Mouse (Mus musculus) c-Kit-positive CD71-positive TER-119-positive erythroid progenitor cells, embryonic 14.5 days (primary cell): ENCODE measurements around the gene Tmc6.
A peak's percentile ranks its signal among the peaks of the same experiment; 100 is the strongest.
"Not testable (repeated sequence)": the region's sequence is repeated elsewhere in the genome, so short reads cannot be mapped to it uniquely, and the experiment has no call there.

Experiments
- DNase-seq: peaks from one replicate; pipeline ENCODE4 v3.0.0-alpha.2; 2013; ENCODE audit warnings: low spot score

Gene Tmc6

DNA sequence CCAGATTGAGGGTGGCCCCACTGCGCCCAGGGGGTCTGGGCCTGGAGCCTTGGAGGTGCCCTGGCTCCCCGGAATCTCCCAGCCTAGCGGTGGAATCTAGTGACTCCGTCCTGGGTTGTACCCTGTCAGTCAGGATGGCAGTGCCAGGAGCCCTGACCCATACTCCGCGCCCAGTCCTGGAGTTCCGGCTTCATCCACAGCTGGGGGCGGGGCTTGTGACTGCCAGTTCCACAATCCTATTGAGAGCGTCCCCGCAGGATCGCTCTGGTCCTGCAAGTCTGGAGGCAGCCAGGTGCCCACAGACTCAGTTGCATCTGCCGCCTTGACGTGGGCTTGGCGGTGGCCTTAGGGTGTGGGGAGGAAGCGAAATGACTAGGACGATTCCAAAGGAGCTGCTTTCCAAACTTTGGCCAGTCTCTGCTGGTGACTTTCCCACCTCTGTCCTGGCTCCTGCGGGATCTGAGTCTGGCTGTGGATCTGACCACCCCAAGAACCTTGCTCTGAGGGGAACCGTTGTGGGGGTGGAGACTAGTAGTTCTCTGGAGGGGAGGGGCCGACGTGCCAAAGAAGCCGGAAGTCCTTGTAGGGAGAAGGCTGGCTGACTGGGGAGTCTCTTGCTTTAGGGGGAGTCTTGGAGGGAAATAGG is 28.5 kb upstream of the Tmc6 start:
- DNase-seq, result peak; percentile 78

DNA sequence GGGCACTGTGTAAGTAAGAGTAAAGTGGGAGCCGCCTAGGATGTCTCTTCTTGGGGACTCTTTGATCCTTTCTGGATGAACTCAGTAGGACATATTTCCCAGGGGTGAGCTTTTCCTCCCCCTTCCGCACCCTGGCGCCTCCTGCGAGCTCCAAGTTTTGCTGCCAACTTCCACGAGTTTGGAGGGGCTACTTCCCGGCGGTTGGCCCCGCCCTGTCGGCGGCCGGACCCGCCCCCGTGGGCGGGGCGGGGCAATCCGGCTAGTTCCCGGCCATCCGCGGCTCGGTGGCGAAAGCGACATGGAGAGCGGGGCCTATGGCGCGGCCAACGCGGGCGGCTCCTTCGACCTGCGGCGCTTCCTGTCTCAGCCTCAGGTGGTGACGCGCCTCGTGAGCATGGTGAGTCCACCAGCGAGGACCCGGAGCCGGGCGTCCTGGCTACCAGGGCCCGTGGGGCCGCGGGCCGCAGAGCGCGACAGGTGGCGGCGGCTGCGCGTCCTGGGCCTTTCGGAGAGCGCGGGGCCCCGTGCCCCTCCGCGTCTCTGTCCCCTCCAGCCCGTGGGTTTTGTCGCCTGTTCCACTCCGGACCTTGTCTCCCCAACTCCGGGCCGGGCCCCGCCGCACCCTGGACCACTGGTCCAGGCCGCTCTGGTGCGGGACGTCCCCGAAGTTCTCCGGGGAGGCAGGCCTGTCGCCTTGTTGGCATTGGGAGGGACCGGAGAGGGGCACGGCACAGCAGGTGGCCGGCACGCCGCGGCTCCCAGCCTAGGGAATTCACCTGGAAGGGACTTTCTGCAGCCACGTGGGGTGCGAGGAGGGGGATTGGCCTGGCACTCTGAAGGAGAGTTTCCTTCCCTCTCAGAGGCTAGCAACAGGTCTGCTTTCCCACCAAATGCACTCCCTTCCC is 27.7 kb upstream of the Tmc6 start, which contains the start of the genes Gm20708 and Syngr2:
TSS of gene Gm20708 (plus strand) at position 262 of the 905 bp plus-strand sequence.
TSS of gene Syngr2 (plus strand) at position 262 of the 905 bp plus-strand sequence.
- DNase-seq, result peak; percentile 77

DNA sequence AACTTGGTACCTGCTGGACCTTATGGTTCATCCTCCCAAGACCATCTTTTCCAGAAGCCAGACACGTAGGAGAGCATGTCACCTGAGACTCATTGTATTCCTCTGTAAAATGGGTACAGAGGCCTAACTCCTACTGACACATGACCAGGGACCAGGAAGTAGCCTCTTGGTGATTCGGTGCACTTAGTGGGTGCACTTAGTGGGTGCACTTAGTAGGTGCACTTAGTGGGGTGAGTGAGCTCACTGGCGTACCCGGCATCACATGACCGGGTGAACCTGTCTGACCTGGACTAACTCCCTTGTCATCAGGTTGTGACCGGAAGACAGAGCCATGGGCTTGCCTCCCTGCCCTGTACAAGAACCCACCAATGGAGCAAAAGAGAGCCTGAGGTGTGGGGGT is 24.8 kb upstream of the Tmc6 start:
- no peak for DNase-seq

DNA sequence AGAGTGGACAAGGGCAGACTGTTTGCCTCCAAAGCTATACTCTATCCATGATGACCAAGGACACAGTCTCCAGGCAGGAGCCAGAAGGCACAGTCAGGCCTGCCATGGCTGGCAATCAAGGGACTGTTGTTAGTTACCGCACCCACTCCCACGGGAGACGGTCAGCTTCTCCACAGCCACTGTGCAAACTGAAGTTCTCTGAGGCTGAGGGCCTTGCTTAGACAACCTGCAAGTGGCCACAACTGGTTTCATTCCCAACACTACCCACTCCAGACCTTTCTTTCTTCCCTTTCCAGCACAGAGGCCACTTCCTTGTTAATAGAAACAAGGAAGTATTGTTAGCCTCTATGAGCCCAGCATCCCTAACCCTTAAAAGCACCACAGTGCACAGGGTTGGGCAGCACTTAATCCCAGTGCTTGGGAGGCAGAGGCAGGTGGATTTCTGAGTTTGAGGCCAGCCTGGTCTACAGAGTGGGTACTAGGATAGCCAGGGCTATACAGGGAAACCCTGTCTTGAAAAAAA is 21.2 kb upstream of the Tmc6 start:
- no peak for DNase-seq

DNA sequence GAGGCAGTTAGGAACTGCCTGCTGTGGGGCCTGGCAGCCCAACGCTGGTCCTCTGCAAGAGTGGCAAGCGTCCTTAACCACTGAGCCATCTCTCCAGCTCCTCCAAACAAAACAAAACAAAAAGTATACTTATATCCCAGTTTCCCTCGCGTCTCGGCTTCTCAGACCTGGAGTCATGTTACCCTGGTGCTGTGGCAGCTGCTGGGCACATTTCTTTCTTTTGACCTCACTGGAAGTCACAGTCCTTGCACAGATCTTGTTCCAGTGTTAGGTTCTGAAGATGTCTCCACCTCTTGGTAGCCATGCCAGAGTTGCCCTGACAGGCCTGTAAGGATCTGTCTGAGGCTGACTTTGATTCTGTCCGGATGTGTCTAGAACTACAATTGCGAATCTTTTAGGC is 19.7 kb upstream of the Tmc6 start:
- DNase-seq, result no peak

DNA sequence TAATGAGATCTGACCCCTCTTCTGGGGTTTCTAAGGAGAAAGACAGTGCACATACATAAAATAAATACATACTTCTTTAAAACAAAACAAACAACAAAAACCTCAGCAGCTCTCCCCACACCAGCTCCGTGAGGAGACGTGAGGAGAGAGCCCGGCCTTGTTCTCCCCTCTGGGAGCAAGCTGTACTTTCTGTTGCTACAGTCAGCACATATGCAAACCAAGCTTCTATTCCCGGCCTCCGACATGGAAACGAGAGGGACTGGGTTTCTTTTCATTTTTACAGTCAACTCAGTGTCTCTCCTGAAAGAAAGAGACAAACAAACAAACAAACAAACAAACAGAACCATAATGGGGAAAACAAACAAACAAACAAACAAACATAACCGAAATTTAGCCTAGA is 18.0 kb upstream of the Tmc6 start:
- no peak for DNase-seq

DNA sequence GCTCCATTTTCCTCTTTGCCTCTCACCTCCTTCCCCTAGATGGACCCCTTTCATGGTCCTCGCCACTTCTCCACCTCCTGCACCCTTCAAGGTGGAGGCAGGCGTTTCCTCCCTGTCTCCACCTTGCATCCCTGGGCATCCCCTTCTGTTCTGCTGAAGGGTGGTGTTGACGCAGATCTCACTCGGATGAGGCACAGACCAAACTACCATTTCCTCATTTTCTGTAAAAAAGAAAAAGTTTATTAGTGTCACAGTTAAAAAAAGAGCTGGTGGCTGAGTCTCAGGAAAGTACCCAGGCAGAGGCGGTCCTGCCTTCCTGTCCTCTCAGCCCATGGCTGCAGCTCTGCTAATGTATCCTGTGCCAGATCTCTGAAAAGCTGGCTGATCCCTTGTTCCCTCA is 17.2 kb upstream of the Tmc6 start:
- no peak for DNase-seq

DNA sequence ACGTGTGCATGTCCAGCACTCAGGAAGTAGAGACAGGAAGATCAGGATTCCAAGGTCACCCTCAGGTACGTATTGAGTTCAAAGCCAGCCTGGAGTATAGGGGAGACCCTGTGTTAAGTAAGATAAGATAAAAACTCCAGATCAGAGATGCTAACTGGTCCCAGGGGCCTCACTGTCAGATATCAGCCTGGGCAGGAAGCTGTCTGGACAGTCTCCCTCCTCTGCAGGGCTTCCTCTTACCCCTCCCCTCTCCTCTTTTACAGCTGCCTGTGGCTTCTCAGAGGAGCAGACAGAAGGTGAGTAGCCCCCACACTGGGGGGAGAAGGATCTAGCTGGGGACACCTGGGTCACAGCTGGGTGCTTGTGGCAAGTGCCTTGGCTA is 16.2 kb upstream of the Tmc6 start:
- no peak for DNase-seq

DNA sequence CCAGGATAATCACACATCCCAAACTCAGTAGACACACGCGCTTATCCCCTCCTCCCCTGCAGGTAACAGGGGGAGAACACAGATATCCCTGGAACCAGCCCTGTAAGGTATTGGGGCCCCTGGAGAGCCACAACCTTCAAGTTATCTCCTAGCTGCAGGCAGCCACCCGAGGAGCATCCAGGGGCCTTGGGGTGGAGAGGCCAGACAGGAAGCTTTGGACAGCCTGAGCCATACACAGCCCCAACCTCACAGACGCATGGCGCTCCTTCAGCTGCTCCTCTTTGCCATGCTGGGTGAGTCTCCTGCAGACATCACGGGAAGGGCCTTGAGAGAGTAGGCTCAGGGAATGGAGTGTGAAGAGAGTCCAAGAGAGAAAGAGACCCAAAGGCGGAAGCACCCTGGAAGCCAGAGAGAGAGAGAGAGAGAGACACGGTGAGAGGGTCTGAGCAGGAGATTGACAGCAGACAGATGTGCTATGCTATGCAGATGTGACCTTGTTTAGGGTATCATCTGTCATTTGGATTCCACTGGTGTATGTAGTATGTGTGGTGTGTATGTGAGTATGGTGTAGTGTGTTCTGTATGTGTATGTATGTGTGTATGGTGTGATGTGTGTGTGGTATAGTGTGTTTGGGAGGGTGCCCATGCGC is 15.6 kb upstream of the Tmc6 start, which contains the start of gene 6030468B19Rik:
TSS of gene 6030468B19Rik (plus strand) at position 150 of the 649 bp plus-strand sequence.
- DNase-seq, result peak; percentile 90

DNA sequence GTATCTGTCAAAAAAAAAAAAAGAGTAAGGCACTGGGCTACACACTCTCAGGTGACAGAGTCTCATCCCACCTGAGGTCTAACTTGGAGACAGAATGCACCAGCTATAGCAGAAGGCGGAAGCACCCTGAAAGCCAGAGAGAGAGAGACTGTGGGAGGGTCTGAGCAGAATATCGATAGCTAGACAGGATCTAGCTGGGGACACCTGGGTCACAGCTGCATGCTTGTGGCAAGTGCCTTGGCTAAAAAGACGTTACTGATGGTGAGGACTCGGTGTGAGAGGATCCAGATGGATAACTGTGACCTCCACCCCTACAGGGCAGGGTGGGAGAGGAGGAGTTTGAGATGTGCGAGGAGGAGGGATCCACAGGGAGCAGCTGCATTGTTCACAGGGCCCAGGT is 15.0 kb upstream of the Tmc6 start:
- DNase-seq, result no peak

DNA sequence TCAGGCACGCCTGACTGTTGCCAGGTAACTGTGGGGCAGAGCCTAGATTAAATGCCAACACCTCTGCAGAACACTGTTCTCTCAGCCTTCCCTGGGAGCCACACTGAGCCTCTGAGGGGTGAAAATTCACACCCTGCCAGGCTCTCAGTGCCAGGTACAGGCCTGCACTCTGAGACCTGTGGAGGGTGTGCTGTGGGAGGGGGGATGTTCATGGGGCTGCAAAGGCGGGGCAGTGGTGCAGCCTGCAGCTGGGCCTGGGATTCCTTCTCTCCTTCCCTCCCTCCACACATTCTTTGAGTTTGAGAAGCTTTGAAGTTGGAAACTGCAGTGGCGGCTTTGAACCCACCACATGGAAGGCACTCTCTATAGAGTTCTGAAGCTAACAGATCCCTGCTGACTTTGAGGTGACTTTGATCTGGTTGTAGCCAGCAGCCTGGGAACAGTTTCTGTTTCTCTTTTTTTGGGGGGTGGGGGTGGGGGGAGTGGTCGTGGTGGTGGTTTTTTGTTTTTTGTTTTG is 12.1 kb upstream of the Tmc6 start:
- no peak for DNase-seq

DNA sequence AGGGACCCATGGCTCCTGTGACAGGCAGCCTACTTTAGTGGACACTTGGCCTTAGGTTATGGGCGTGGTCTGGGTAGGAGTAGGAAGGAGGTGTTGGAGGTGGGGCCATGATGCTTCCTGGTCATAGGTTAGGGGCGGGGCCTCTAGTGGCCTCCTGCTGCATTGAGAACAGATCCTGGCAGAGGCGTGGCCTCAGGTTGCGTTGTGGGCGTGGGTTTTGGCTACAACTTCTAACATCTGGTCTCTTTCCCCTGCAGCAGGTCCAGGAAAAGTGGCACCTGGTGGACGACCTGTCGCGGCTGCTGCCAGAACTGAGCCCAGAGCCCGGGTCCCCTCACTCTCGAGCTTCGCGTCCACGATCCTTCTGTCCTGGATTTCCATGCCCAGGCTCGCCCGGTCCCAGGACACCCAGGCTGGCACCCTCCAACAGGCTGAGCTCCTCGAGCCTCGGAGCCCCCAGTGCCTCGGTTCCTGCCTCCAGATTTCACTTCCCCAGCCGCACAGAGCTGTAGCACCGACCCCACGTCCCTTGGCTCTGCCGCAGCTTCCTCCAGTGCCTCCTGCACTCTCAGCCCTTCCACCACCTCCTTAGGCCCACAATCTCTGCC is 10.4 kb upstream of the Tmc6 start:
- DNase-seq, result peak; percentile 90

DNA sequence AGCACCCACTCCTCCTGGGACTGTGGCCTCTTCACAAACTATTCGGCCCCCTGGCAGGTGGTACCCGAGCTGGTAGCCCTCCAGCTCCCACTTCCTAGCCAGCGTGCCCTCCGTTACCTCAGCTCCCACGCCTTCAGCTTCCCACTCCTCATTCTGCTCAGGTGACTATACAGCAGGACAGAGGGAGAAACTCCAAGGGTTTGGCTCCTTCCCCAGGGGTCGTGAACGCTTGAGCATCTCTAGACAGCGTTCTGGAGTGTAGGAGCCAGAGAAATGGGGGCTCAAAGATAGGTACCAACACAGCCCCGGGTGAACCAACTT is 9.4 kb upstream of the Tmc6 start:
- DNase-seq, result no peak

DNA sequence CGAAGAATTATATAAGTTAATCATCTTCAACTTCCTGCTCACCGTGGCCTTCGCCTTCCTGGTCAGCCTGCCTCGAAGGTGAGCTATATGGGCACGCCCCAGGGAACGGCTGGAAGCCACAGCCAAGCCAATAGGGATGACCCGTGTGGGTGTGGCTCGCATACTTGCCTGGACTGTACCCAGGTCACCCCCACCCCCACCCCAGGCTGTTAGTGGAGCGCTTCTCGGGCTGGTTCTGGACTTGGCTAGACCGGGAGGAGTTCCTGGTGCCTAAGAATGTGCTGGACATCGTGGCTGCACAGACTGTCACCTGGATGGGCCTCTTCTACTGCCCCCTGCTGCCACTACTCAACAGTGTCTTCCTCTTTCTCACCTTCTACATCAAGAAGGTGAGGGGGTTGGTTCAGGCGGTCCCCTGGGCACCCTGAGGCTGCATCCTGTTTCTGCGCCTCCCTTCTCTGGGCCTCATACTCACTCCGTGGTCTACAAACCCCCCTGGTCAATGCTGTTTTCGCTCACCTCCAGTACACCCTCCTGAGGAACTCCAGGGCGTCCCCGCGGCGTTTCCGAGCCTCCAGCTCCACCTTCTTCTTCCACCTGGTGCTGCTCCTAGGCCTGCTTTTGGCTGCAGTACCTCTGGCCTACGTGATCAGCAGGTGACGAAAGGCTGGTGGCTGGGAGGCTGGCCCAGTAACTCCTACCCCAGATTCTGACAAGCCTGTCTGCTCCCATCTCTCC is 8.9 kb upstream of the Tmc6 start:
- no peak for DNase-seq

DNA sequence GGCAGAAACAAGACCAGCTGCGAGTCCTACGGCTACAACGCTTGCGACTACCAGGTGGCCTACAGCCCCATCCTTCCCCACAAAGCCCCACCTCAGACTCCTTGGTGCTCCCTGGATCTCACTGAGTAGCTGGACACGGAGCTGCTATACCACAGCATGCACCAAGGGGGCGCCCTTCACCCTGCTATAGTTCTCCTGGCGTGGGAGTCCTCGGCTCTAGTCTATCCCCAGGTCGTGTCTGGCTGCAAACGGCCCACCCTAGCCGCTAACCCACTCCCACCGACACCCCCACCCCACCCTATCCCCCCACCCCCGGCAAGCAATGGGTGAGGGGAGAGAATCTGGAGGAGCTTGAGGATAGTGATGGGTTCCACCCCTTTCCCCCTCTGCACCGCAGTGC is 8.3 kb upstream of the Tmc6 start:
- no peak for DNase-seq

DNA sequence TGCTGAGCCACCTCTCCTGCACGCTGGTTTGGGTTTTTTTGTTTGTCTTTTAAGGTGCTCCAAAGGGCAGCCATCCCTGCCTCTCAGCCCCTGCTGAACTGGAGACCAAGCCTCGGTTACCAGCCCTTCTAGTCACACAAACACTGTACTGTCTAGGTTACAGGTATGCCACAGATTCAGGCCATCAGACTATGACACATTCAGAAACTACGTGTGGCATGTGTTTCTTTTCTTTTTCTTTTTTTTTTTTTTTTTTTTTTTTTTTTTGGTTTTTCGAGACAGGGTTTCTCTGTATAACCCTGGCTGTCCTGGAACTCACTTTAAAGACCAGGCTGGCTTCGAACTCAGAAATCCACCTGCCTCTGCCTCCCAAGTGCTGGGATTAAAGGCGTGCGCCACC is 6.5 kb upstream of the Tmc6 start:
- not testable (repeated sequence) for DNase-seq

DNA sequence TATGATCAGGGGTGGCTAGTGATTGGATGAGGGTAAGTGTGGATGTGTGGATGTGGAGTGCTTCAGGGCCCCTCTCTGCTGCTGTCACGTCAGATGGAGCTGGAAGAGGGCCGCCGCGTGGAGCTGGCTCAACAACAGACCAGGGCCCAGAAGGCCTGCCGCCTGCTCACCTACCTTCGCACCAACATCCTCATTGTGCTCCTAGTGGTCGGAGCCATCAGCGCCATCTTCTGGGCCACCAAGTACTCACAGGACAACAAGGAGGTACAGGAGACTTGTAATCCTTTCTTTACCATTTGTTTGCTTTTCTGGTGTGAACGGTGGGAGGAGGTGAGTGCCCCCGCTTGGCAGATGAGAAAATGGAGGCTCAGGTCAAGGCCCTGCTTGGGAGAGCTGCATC is 4.3 kb upstream of the Tmc6 start:
- DNase-seq, result no peak

DNA sequence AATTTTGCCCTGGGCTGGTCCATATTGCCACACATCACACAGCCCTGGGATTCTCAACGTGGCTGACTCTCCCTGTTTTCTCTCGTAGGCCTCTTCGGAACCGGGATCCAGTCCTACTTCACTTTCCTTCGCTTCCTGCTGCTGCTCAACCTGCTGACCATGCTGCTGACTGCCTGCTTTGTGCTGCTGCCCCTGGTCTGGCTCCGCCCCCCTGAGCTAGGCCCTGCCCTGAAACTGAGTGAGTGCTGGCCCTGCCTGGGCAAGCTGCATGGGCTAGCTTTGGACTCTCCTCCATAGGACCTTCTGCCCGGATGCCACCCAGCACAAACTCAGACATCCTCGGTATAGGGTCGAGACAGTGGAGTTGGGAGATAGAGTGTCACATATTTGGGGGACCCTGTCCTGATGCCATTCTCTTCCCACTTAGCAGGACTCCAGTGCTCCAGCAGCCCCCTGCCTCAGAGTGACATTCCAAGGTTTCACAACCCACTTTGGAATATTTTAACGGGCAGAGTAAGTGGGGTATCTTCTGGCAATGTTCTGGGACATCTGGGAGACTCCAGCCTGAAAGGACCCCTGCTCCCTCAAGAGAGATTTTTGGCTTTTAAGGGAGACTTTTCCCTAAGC is 1.8 kb upstream of the Tmc6 start:
- DNase-seq, result peak; percentile 41

DNA sequence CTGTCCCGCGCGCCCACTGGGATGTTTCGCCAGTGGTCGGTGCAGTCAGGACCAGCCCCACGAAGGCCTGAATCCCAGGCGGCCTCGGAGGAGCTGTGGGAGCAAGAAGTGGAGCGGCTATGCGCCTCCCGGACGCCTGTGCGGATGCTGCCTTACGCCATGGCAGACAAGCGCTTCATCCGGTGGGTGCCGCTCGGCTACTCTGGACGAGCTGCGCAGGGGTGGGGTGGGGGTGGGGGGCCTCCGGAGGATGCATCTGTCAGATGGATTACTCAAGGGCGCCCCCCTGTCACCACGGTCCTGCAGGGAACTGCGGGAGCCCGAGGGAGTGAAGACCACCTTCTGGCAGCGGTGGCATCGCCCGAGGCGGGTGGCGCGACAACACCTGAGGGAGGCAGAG is 1.1 kb upstream of the Tmc6 start:
- peak; percentile 60 for DNase-seq

DNA sequence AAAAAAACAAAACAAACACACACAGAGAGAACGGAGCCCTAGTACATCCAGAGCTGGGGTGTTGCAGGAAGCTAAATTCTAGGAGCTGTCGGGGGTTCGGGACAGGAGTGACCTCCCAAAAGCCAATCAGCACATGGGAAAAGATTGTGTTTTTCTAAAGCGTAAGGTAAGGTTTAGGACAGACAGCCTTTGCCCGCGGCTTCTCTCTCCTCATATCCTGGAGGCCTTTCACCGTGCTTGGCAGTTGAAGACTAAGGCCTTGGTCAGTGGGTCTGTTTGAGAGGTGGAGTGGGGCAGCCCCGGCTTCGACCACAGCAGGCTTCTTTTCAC is 672 bp upstream of the Tmc6 start:
- DNase-seq, result peak; percentile 41

DNA sequence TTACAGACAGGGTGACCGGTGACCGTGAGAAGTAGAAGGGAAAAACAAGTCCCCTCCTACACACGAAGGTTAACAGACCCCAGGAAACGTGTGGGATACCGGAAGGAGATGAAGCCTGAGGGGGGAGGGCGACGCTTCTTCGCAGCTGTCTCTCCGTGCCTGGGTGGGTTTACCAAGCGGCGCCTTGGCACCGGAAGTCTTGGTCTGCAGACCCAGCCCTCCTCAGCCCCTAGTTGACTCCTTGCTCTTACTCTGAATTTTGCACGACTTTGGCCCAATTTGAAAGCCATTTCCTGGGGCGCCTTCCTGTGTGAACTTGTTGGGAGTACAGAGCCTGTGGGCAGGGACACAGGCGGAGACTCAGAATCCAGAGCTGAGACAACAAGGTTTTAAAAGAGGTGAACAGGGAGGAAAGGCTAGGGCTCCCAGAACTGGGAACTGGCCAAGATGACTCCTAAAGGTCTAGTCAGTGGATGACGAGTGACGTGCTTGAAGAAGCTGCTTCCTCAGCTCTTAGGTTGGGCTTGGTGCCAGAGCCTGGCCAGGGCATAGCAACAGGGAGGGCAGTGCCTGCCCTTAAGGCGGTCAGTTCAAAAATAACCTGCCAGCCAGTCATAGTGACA is 688 bp downstream of the Tmc6 start:
- peak; percentile 53 for DNase-seq
